Mouse (Mus musculus) myocyte (in vitro differentiated cells): ENCODE measurements at regions not wholly inside any gene's neighbourhood (a gene's known extent, or its start where the extent isn't known, plus 50 kb on each side); places are given as distances from the start of the nearest gene placed in this dataset.

Source experiments
- H3K27me3 ChIP-seq: one replicate; pipeline ENCODE4 v1.6.1; 2011; ENCODE audit not compliant: control insufficient read depth, insufficient read depth, insufficient read length
- H3K36me3 ChIP-seq: one replicate; pipeline ENCODE4 v1.6.1; 2011; ENCODE audit not compliant: control insufficient read depth, insufficient read depth
- H3K4me2 ChIP-seq: one replicate; pipeline ENCODE4 v1.6.1; 2011; ENCODE audit warnings: low read depth, control low read depth
- H3K4me3 ChIP-seq: one replicate; pipeline ENCODE4 v1.5.1; 2011; ENCODE audit warnings: mild to moderate bottlenecking, control low read depth, moderate library complexity
- H3K79me2 ChIP-seq: one replicate; pipeline ENCODE4 v1.6.1; 2011; ENCODE audit not compliant: control insufficient read depth, insufficient read depth
- H3ac ChIP-seq: one replicate; pipeline ENCODE4 v1.6.1; 2011; ENCODE audit not compliant: control insufficient read depth, insufficient read length
- CEBPB ChIP-seq: IDR thresholded peaks from 2 replicates; pipeline ENCODE4 v1.6.1; 2011; ENCODE audit warnings: mild to moderate bottlenecking, moderate library complexity; ENCODE audit not compliant: poor library complexity, insufficient read depth, severe bottlenecking
- E2F4 ChIP-seq: IDR thresholded peaks from one replicate; pipeline ENCODE4 v1.6.1; 2011; ENCODE audit warnings: mild to moderate bottlenecking, control low read depth, moderate library complexity; ENCODE audit not compliant: insufficient read depth
- MAX ChIP-seq: IDR thresholded peaks from one replicate; pipeline ENCODE4 v1.6.1; 2011; ENCODE audit warnings: low read depth, mild to moderate bottlenecking, control low read depth
- MYOD1 ChIP-seq, 3 experiments: IDR thresholded peaks; one replicate each; pipeline ENCODE4 v1.6.1; 2011; ENCODE audit warnings: control low read depth in 2 of 3, low read depth in 2 of 3, mild to moderate bottlenecking in 2 of 3, moderate library complexity in 1 of 3; ENCODE audit not compliant: insufficient read length in 2 of 3, control insufficient read depth in 1 of 3
- MYOG ChIP-seq, 3 experiments: IDR thresholded peaks; one replicate each; pipeline ENCODE4 v1.6.1; 2011; ENCODE audit warnings: control low read depth in 2 of 3, low read depth in 2 of 3, mild to moderate bottlenecking in 2 of 3; ENCODE audit not compliant: insufficient read length in 2 of 3, control insufficient read depth in 1 of 3, insufficient read depth in 1 of 3
- POLR2A ChIP-seq: IDR thresholded peaks from one replicate; pipeline ENCODE4 v1.6.1; 2011; ENCODE audit warnings: low read depth, mild to moderate bottlenecking, control low read depth, moderate library complexity; ENCODE audit not compliant: insufficient read length
- POLR2AphosphoS2 ChIP-seq: IDR thresholded peaks from one replicate; pipeline ENCODE4 v1.6.1; 2011; ENCODE audit warnings: low read depth, control low read depth; ENCODE audit not compliant: insufficient read length
- REST ChIP-seq: IDR thresholded peaks from one replicate; pipeline ENCODE4 v1.6.1; 2011; ENCODE audit warnings: mild to moderate bottlenecking, control low read depth, moderate library complexity; ENCODE audit not compliant: insufficient read depth, insufficient read length
- SRF ChIP-seq: IDR thresholded peaks from one replicate; pipeline ENCODE4 v1.6.1; 2011; ENCODE audit warnings: low read depth; ENCODE audit not compliant: control insufficient read depth, insufficient read length
- TCF12 ChIP-seq: IDR thresholded peaks from one replicate; pipeline ENCODE4 v1.6.1; 2011; ENCODE audit warnings: mild to moderate bottlenecking, control low read depth; ENCODE audit not compliant: poor library complexity, insufficient read depth, severe bottlenecking
- TCF3 ChIP-seq: IDR thresholded peaks from one replicate; pipeline ENCODE4 v1.6.1; 2011; ENCODE audit warnings: low read depth, control low read depth; ENCODE audit not compliant: insufficient read length
- USF1 ChIP-seq: IDR thresholded peaks from one replicate; pipeline ENCODE4 v1.6.1; 2011; ENCODE audit warnings: low read depth, mild to moderate bottlenecking, control low read depth, moderate library complexity

DNA sequence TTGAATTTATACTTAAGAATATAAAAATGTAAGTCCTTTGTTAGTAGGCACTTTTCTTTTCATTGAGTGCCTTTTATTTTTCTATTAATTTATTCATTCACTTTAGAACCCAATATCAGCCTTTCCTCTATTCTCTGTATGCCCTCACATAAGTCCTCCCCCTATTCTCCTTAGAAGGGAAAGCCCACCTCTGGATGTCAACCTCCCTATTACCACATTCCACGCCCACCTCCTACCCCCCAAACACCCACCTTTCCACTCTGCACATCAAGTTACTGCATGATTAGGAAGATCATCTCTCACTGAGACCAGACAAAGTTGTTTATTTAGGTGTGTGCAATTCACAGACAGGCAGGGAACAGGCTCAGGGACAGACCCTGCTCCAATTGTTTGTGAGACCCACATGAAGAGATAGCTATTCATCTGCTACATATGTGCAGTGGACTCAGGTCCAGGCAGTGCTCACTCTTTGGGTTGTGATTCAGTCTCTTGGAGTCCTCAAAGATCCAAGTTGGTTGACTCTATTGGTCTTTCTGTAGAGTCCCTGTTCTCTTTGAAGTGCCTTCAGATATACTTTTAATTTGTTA is 394.7 kb upstream of the Cobl start:
- TF ChIP-seq CEBPB (no peak), MYOD1 (IDR thresholded peaks at IDR 0.05; ENCODE audit: control insufficient read depth in 1 of 3, insufficient read length in 2 of 3, low read depth in 2 of 3) (no peak), MAX (no peak), POLR2A (no peak), SRF (no peak), MYOG (IDR thresholded peaks at IDR 0.05; ENCODE audit: control insufficient read depth in 1 of 3, insufficient read depth in 1 of 3, insufficient read length in 2 of 3, low read depth in 2 of 3) (no peak), E2F4 (no peak), USF1 (no peak), TCF3 (no peak), POLR2AphosphoS2 (no peak), TCF12 (no peak)
- Histone ChIP-seq H3K36me3 (no peaks in the 10 kb centered on the region), H3ac (no peak overlapping the region), H3K4me2 (no peak overlapping the region), H3K79me2 (no peaks in the 10 kb centered on the region), H3K4me3 (no peak overlapping the region), H3K27me3 (no peaks in the 10 kb centered on the region)

DNA sequence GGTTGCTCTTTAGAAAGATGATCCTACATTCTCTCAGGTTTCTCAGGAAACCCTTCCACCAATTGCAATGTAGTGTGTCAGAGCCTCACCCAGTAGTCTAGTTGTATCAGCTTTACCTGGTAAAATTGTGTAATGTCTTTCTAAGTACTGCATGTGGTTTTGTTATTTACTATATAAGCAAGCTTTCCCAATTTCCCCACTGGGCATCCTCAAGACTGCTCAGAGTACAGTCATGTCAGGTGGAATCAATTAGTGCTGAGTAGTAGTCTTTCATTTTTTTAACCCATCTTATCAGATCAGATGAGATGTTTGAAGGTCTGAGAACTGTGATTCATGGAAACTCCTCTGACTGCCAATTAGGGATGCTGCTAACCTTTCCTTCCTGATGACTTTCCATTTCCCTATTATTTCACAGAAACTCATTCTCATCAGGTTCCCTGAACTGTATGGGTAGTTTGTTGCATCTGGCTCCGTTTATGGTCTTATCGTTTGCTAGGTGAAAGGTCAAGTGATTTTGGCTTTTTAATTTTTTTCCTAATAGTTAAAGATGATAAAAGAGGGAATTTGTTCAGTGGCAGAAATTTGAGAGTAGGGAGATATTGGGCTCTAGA is 393.6 kb upstream of the Cobl start:
- Histone ChIP-seq H3K36me3 (no peaks in the 10 kb centered on the region), H3K79me2 (no peaks in the 10 kb centered on the region), H3K4me2 (no peak overlapping the region), H3ac (no peak overlapping the region), H3K4me3 (no peak overlapping the region), H3K27me3 (no peaks in the 10 kb centered on the region)
- TF ChIP-seq POLR2AphosphoS2 = no peak
- no peak for TF ChIP-seq E2F4
- TF ChIP-seq REST = no peak
- no peak for TF ChIP-seq USF1
- TF ChIP-seq MYOD1 (IDR thresholded peaks at IDR 0.05; ENCODE audit: control insufficient read depth in 1 of 3, insufficient read length in 2 of 3, low read depth in 2 of 3) = no peak
- no peak for TF ChIP-seq MYOG (IDR thresholded peaks at IDR 0.05; ENCODE audit: control insufficient read depth in 1 of 3, insufficient read depth in 1 of 3, insufficient read length in 2 of 3, low read depth in 2 of 3)
- TF ChIP-seq TCF12 = no peak
- no peak for TF ChIP-seq MAX
- no peak for TF ChIP-seq CEBPB
- TF ChIP-seq TCF3 = no peak
- TF ChIP-seq POLR2A = no peak
- no peak for TF ChIP-seq SRF

DNA sequence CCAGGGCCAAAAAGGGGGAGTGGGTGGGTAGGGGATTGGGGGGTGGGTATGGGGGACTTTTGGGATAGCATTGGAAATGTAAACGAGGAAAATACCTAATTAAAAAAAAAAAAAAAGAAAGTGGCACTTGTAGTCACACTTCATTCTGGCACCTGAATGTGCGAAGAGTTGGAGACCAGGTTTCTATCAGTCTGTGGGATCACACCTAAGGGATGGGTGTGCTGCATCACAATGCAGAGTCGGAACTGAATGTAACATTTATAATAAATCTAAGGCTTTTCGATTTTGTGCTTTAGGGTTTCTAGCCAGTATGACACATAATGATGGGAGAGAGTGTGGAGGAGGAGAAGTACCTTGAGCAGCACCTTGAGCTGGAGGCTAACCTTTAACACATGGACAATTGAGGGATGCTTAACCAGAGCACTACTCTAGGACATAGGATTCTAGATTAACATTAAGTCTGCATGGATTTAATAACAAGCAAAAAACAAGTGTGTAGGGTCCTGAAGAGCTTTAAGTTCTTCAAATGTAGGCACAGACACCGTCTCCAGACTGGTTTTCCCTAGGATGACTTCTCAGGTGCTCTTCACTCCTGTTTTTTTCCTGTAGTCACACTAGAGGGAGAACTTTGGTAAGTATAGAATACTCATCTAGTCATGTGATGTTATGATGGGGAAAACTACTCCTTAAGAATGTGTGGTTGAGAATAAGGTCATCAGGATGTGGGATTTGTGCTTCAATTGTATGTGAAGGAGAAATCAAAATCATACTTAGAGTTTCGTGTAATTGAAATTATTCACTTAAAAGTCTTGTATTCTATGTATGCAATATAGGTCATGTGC is 392.8 kb upstream of the Cobl start:
- H3K36me3 ChIP-seq = no peaks in the 10 kb centered on the region
- H3K79me2 ChIP-seq = no peaks in the 10 kb centered on the region
- H3K4me2 ChIP-seq = no peak overlapping the region
- no peak overlapping the region for H3K4me3 ChIP-seq
- no peaks in the 10 kb centered on the region for H3K27me3 ChIP-seq
- TF ChIP-seq POLR2AphosphoS2 (no peak), USF1 (peak; percentile 61), POLR2A (no peak), REST (no peak)
- no peak overlapping the region for H3ac ChIP-seq

DNA sequence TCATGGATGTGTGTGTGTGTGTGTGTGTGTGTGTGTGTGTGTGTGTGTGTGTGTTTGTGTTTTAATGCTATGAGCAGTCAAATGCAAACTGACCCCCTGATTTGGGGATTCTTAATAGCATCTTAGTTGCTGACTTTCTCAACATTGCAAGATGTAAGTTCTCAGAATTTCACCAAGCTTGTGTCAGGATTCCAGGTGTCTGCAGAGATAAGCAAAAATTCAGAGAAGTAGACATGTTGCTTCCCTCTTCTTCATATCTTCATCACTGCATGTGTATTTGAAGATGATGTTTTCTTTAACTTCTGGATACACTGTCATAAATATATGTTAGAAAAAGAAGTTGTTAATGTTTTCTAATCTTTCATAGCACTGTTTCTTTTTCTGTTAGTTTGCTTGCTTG is 383.0 kb upstream of the Cobl start:
- no peaks in the 10 kb centered on the region for H3K27me3 ChIP-seq
- no peaks in the 10 kb centered on the region for H3K79me2 ChIP-seq
- TF ChIP-seq REST = no peak
- TF ChIP-seq MAX = no peak
- no peak for TF ChIP-seq POLR2AphosphoS2
- no peak for TF ChIP-seq SRF
- TF ChIP-seq TCF12 = no peak
- no peak for TF ChIP-seq MYOD1 (IDR thresholded peaks at IDR 0.05; ENCODE audit: control insufficient read depth in 1 of 3, insufficient read length in 2 of 3, low read depth in 2 of 3)
- no peak for TF ChIP-seq TCF3
- no peak for TF ChIP-seq MYOG (IDR thresholded peaks at IDR 0.05; ENCODE audit: control insufficient read depth in 1 of 3, insufficient read depth in 1 of 3, insufficient read length in 2 of 3, low read depth in 2 of 3)
- H3ac ChIP-seq = no peak overlapping the region
- H3K4me3 ChIP-seq = no peak overlapping the region
- H3K36me3 ChIP-seq = no peaks in the 10 kb centered on the region
- no peak overlapping the region for H3K4me2 ChIP-seq
